Mouse (Mus musculus) kidney, postnatal 14 days (tissue): ENCODE measurements around the gene Ankrd9.

Experiments used
- DNase-seq: peaks from one replicate; pipeline ENCODE4 v3.0.0; 2022; ENCODE audit warnings: mixed read lengths

Ankrd9 gene

GRCm38 (mm10) chr12:110989409-110989808 is 10.6 kb upstream of the Ankrd9 start:
- DNase-seq: no peak

- no peak for DNase-seq
Measured at GRCm38 (mm10) chr12:110986536-110987425, 7.9 kb upstream of the Ankrd9 start.

GRCm38 (mm10) chr12:110985141-110985540 is 6.3 kb upstream of the Ankrd9 start:
- no peak for DNase-seq

- DNase-seq: no peak
Measured at GRCm38 (mm10) chr12:110984598-110984997, 5.8 kb upstream of the Ankrd9 start.

- no peak for DNase-seq
Measured at GRCm38 (mm10) chr12:110983714-110984113, 4.9 kb upstream of the Ankrd9 start.

GRCm38 (mm10) chr12:110983083-110983482 is 4.2 kb upstream of the Ankrd9 start:
- no peak for DNase-seq

GRCm38 (mm10) chr12:110981736-110982135 is 2.9 kb upstream of the Ankrd9 start:
- no peak for DNase-seq

- no peak for DNase-seq
Measured at GRCm38 (mm10) chr12:110979808-110980207, 968 bp upstream of the Ankrd9 start.

- DNase-seq: no peak
Measured at GRCm38 (mm10) chr12:110977896-110978606, 789 bp downstream of the Ankrd9 start.

- DNase-seq: no peak
Measured at GRCm38 (mm10) chr12:110977345-110977733, 1.5 kb downstream of the Ankrd9 start.

GRCm38 (mm10) chr12:110976589-110977344 is 2.1 kb downstream of the Ankrd9 start:
- no peak for DNase-seq

GRCm38 (mm10) chr12:110975838-110976468 is 2.9 kb downstream of the Ankrd9 start:
- no peak for DNase-seq

GRCm38 (mm10) chr12:110975385-110975784 is 3.5 kb downstream of the Ankrd9 start:
- no peak for DNase-seq

- no peak for DNase-seq
Measured at GRCm38 (mm10) chr12:110974726-110975125, 4.1 kb downstream of the Ankrd9 start.

GRCm38 (mm10) chr12:110974295-110974694 is 4.5 kb downstream of the Ankrd9 start:
- DNase-seq: no peak

GRCm38 (mm10) chr12:110973829-110974228 is 5.0 kb downstream of the Ankrd9 start:
- DNase-seq: no peak

GRCm38 (mm10) chr12:110971972-110972371 is 6.9 kb downstream of the Ankrd9 start:
- DNase-seq: no peak

- DNase-seq: no peak
Measured at GRCm38 (mm10) chr12:110970408-110970807, 8.4 kb downstream of the Ankrd9 start.

- DNase-seq: no peak
Measured at GRCm38 (mm10) chr12:110967146-110967545, 11.7 kb downstream of the Ankrd9 start.

GRCm38 (mm10) chr12:110966079-110966478 is 12.8 kb downstream of the Ankrd9 start:
- DNase-seq: no peak

GRCm38 (mm10) chr12:110965500-110965899 is 13.3 kb downstream of the Ankrd9 start:
- DNase-seq: no peak

GRCm38 (mm10) chr12:110961973-110962372 is 16.9 kb downstream of the Ankrd9 start:
- no peak for DNase-seq
